In genomic region chr12:38123524-38123923, GRCm38 (mm10) we compare ENCODE assay signal across 12 mouse cellular contexts.
DNase-seq lines count a peak whose midpoint lies in the region; ATAC-seq and TF ChIP-seq lines count a peak whose summit lies in the region.
"Had no signal": no experiment of that assay in that cellular context is flagged by ENCODE, and none has a peak within 500 bp of the region (broad histone marks: within the 10 kb centered on the region; RNA-seq: fewer than 3 reads in every experiment).

No protein-coding gene starts in this region.

- H3K4me1 ChIP-seq in forebrain, embryonic 13.5 days: no peaks in the 10 kb centered on the region
- no peaks in the 10 kb centered on the region for H3K4me1 ChIP-seq in forebrain, embryonic 16.5 days (replicated peaks; ENCODE audit: control insufficient read depth, insufficient read depth, low read length)
- H3K4me1 ChIP-seq in MEL (ENCODE audit: control insufficient read depth in 1 of 2, insufficient read depth in 2 of 2, low read length in 2 of 2): no peaks in the 10 kb centered on the region
- H3K4me1 ChIP-seq in lung, postnatal 0 days (ENCODE audit: insufficient read depth, low read depth, low read length): no peaks in the 10 kb centered on the region
- H3K4me1 ChIP-seq: neural tube, embryonic 13.5 days had no signal

- H3K27ac ChIP-seq in forebrain, embryonic 13.5 days: no peak overlapping the region
- no peak overlapping the region for H3K27ac ChIP-seq in forebrain, embryonic 16.5 days (ENCODE audit: low read length)
- no peak overlapping the region for H3K27ac ChIP-seq in MEL (ENCODE audit: control insufficient read depth, low read depth, low read length)
- H3K27ac ChIP-seq in lung, postnatal 0 days (ENCODE audit: low read length): no peak overlapping the region
- H3K27ac ChIP-seq: liver, embryonic 14.5 days; neural tube, embryonic 13.5 days had no signal

- no peaks in the 10 kb centered on the region for H3K36me3 ChIP-seq in forebrain, embryonic 13.5 days (ENCODE audit: poor library complexity, severe bottlenecking)
- no peaks in the 10 kb centered on the region for H3K36me3 ChIP-seq in forebrain, embryonic 16.5 days (ENCODE audit: control insufficient read depth, insufficient read depth)
- H3K36me3 ChIP-seq in MEL (ENCODE audit: control insufficient read depth in 1 of 2, insufficient read depth in 2 of 2, low read length in 2 of 2): no peaks in the 10 kb centered on the region
- H3K36me3 ChIP-seq in lung, postnatal 0 days (ENCODE audit: insufficient read depth, low read length): no peaks in the 10 kb centered on the region
- H3K36me3 ChIP-seq: neural tube, embryonic 13.5 days had no signal

- no peaks in the 10 kb centered on the region for H3K79me2 ChIP-seq in MEL (ENCODE audit: control insufficient read depth, insufficient read depth, low read length, poor library complexity)

- no peak overlapping the region for H3K9ac ChIP-seq in forebrain, embryonic 13.5 days
- no peak overlapping the region for H3K9ac ChIP-seq in forebrain, embryonic 16.5 days (replicated peaks; ENCODE audit: low read depth, low read length)
- H3K9ac ChIP-seq in MEL (ENCODE audit: control insufficient read depth, low read depth, low read length, poor library complexity, severe bottlenecking): no peak overlapping the region
- no peak overlapping the region for H3K9ac ChIP-seq in lung, postnatal 0 days (replicated peaks; ENCODE audit: low read depth)
- H3K9ac ChIP-seq: liver, embryonic 14.5 days; neural tube, embryonic 13.5 days had no signal

- TF ChIP-seq CTCF in MEL (IDR thresholded peaks at IDR 0.05 in 2 of 3, conservative IDR thresholded peaks at IDR 0.05 in 1 of 3; ENCODE audit: control insufficient read depth in 1 of 3, insufficient read depth in 1 of 3, low read depth in 2 of 3, low read length in 3 of 3, poor library complexity in 1 of 3, severe bottlenecking in 1 of 3): peak in 2 of 3 experiments; percentile 19 to 39; a peak in 2 of 6 replicates
- TF ChIP-seq CTCF in lung, postnatal 0 days (IDR thresholded peaks at IDR 0.05): peak; percentile 60

- no peaks in the 10 kb centered on the region for H3K27me3 ChIP-seq in forebrain, embryonic 13.5 days
- no peaks in the 10 kb centered on the region for H3K27me3 ChIP-seq in forebrain, embryonic 16.5 days (replicated peaks; ENCODE audit: control insufficient read depth, insufficient read depth, low read length)
- peaks cover 0 to 4% of the 10 kb centered on the region in 2 experiments; a peak in 2 of 4 replicates for H3K27me3 ChIP-seq in MEL (ENCODE audit: control insufficient read depth in 1 of 2, insufficient read depth in 2 of 2, low read length in 2 of 2)
- no peaks in the 10 kb centered on the region for H3K27me3 ChIP-seq in lung, postnatal 0 days (replicated peaks; ENCODE audit: insufficient read depth, low read length)
- H3K27me3 ChIP-seq: neural tube, embryonic 13.5 days had no signal

- H3K4me3 ChIP-seq in forebrain, embryonic 13.5 days: no peak overlapping the region
- H3K4me3 ChIP-seq in forebrain, embryonic 16.5 days (replicated peaks; ENCODE audit: low read length): no peak overlapping the region
- H3K4me3 ChIP-seq in MEL (ENCODE audit: control insufficient read depth in 1 of 2, insufficient read depth in 1 of 2, low read depth in 2 of 2, low read length in 2 of 2): no peak overlapping the region
- H3K4me3 ChIP-seq in lung, postnatal 0 days (ENCODE audit: low read depth, low read length): no peak overlapping the region
- H3K4me3 ChIP-seq: neural tube, embryonic 13.5 days had no signal

- peak; percentile 16 to 27 for DNase-seq in left cerebral cortex, postnatal 10 days (ENCODE audit: extremely low spot score in 1 of 2, low spot score in 2 of 2)
- DNase-seq in left cerebral cortex, adult 8-10 months (ENCODE audit: low spot score in 2 of 2): no peak
- DNase-seq in MEL (ENCODE audit: low read depth, low spot score): peak; percentile 19
- DNase-seq in lung, postnatal 0 days (ENCODE audit: low spot score): peak; percentile 32
- DNase-seq in spleen, postnatal 14 days (ENCODE audit: low spot score in 2 of 2): no peak
- no peak for DNase-seq in urinary bladder, postnatal 10 days (ENCODE audit: low spot score)
- DNase-seq: cerebellum, adult 11-12 months; gastrocnemius, postnatal 14 days had no signal

- TF ChIP-seq POLR2A in MEL (IDR thresholded peaks at IDR 0.05; ENCODE audit: control insufficient read depth in 1 of 2, insufficient read depth in 1 of 2, low read depth in 1 of 2, low read length in 2 of 2, poor library complexity in 1 of 2): no peak

- ATAC-seq in forebrain, embryonic 13.5 days: 0 out of 2 replicates have a peak, but pooled peaks have one; percentile 38
- no peak for ATAC-seq in forebrain, embryonic 16.5 days
- ATAC-seq in lung, postnatal 0 days: no peak

- H3K4me2 ChIP-seq in forebrain, embryonic 13.5 days: no peak overlapping the region
- no peak overlapping the region for H3K4me2 ChIP-seq in forebrain, embryonic 16.5 days (ENCODE audit: low read length)
- no peak overlapping the region for H3K4me2 ChIP-seq in lung, postnatal 0 days (replicated peaks; ENCODE audit: low read depth, low read length)
- H3K4me2 ChIP-seq: neural tube, embryonic 13.5 days had no signal

- intact Hi-C loops in left cerebral cortex, postnatal 10 days (cut with DNase I): no loop called here

- no peak for TF ChIP-seq EP300 in MEL (IDR thresholded peaks at IDR 0.05; ENCODE audit: low read depth in 1 of 2, low read length in 2 of 2)
- TF ChIP-seq EP300 in lung, postnatal 0 days (IDR thresholded peaks at IDR 0.05): no peak

- peak; percentile 63 for TF ChIP-seq RAD21 in MEL (IDR thresholded peaks at IDR 0.05; ENCODE audit: low read depth, low read length)

- H3K9me3 ChIP-seq in forebrain, embryonic 13.5 days (replicated peaks): no peaks in the 10 kb centered on the region
- H3K9me3 ChIP-seq in forebrain, embryonic 16.5 days (ENCODE audit: control insufficient read depth, low read length): no peaks in the 10 kb centered on the region
- H3K9me3 ChIP-seq in MEL (replicated peaks; ENCODE audit: insufficient read depth, low read length): no peaks in the 10 kb centered on the region
- no peaks in the 10 kb centered on the region for H3K9me3 ChIP-seq in lung, postnatal 0 days (ENCODE audit: low read length)
- H3K9me3 ChIP-seq: neural tube, embryonic 13.5 days had no signal

TF ChIP-seq in MEL, 35 proteins besides CTCF, POLR2A, EP300 and RAD21:
- no peak for TF ChIP-seq UBTF (IDR thresholded peaks at IDR 0.05; ENCODE audit: borderline replicate concordance, insufficient read depth, low read depth, low read length)
- 0 out of 2 replicates have a peak, but pooled peaks have one; percentile 18 for TF ChIP-seq ZC3H11A (IDR thresholded peaks at IDR 0.05; ENCODE audit: low read depth, low read length)
- peak; percentile 45 for TF ChIP-seq SMC3 (IDR thresholded peaks at IDR 0.05; ENCODE audit: low read depth, low read length)
- no peak for TF ChIP-seq ELF1 (IDR thresholded peaks at IDR 0.05; ENCODE audit: low read depth, low read length)
- peak; percentile 97 for TF ChIP-seq ZNF384 (IDR thresholded peaks at IDR 0.05; ENCODE audit: low read depth, low read length)
TF ChIP-seq in MEL: peak in this region for 3.

Comparison
In these comparisons a context has a peak if more than half of its experiments do, and no peak if none do; other contexts are left out.
1. DNase-seq: peak in left cerebral cortex, postnatal 10 days (2 of 2), MEL (single experiment) and lung, postnatal 0 days (single experiment); none in left cerebral cortex, adult 8-10 months (0 of 2), spleen, postnatal 14 days (0 of 2) and urinary bladder, postnatal 10 days (single experiment).